Comparison of ENCODE assay signal across 14 mouse cellular contexts in the genomic region with DNA sequence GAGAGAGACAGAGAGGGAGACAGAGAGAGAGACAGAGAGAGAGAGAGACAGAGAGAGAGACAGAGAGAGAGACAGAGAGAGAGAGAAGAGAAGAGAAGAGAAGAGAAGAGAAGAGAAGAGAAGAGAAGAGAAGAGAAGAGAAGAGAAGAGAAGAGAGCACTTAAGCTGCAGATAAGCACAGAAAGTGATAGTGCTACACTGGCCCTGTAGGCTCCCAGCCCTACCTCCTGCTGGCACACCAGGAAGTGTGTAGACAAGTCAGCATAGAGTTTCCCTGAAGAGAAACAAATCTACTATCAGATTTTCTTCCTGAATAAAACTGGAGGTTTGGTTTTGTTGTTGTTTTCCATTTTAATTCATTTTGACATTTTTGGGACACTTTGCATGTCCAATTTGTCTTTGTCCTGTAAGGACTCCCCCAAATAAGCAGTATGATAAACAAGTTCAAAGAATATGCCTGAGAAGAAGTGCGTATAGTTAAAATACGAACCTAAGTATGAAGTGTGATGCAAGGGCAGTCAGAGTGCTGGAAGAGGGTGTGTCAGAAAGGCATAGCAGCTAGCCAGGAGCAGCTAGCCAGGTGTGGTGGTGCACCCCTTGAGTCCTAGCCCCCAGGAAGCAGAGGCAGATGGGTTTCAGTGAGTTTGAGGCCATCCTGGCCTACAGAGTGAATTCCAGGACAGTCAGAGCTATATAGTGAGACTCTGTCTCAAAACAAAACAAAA. TPM values are rescaled to one million over a fixed set of nuclear protein-coding genes. Genes with fewer than 3 reads are reported as not detected.
DNase-seq lines count a peak whose midpoint lies in the region; ATAC-seq lines count a peak whose summit lies in the region.
"Had no signal": no experiment of that assay in that cellular context is flagged by ENCODE, and none has a peak within 500 bp of the region (broad histone marks: within the 10 kb centered on the region; RNA-seq: fewer than 3 reads in every experiment).

No protein-coding gene starts in this region.

- no peak for DNase-seq in lung, adult 18-20 months
- DNase-seq in embryonic facial prominence, embryonic 10.5 days (ENCODE audit: low spot score), result no peak
- no peak for DNase-seq in embryo, embryonic 9.5 days (ENCODE audit: extremely low spot score)
- no peak for DNase-seq in layer of hippocampus, adult 9-10 months (ENCODE audit: low spot score)
- DNase-seq: cerebellum, postnatal 25 days; gastrocnemius, postnatal 25 days; thymus, postnatal 36 days had no signal

- no peaks in the 10 kb centered on the region for H3K27me3 ChIP-seq in heart, embryonic 13.5 days (replicated peaks)
- H3K27me3 ChIP-seq in heart, embryonic 11.5 days (ENCODE audit: control insufficient read depth, insufficient read depth, low read length), result no peaks in the 10 kb centered on the region
- 0 out of 2 replicates have a peak, but pooled peaks cover 2% of the 10 kb centered on the region for H3K27me3 ChIP-seq in lung, embryonic 15.5 days
- H3K27me3 ChIP-seq in embryonic facial prominence, embryonic 10.5 days (replicated peaks; ENCODE audit: low read depth, poor library complexity, severe bottlenecking), result no peaks in the 10 kb centered on the region
- H3K27me3 ChIP-seq in stomach, embryonic 14.5 days (ENCODE audit: control insufficient read depth, insufficient read depth, low read length), result no peaks in the 10 kb centered on the region
- H3K27me3 ChIP-seq: embryonic facial prominence, embryonic 15.5 days; forebrain, embryonic 15.5 days had no signal

- H3K9ac ChIP-seq in heart, embryonic 13.5 days, result no peak overlapping the region
- no peak overlapping the region for H3K9ac ChIP-seq in heart, embryonic 11.5 days (ENCODE audit: low read depth, low read length)
- H3K9ac ChIP-seq in lung, embryonic 15.5 days, result no peak overlapping the region
- H3K9ac ChIP-seq in stomach, embryonic 14.5 days (replicated peaks; ENCODE audit: low read depth, low read length), result no peak overlapping the region
- H3K9ac ChIP-seq: embryonic facial prominence, embryonic 15.5 days; forebrain, embryonic 15.5 days had no signal

- WGBS in heart, embryonic 13.5 days, result 67% methylated on average over 2 of the region's 2 CpGs
- WGBS in heart, embryonic 11.5 days (ENCODE audit: insufficient replicate concordance), result 84% methylated on average over 2 of the region's 2 CpGs
- WGBS in lung, embryonic 15.5 days, result 54% methylated on average over 2 of the region's 2 CpGs
- WGBS in embryonic facial prominence, embryonic 10.5 days, result 89% methylated on average over 2 of the region's 2 CpGs
- WGBS in stomach, embryonic 14.5 days, result 64% methylated on average over 2 of the region's 2 CpGs

- H3K4me2 ChIP-seq in heart, embryonic 13.5 days, result no peak overlapping the region
- no peak overlapping the region for H3K4me2 ChIP-seq in heart, embryonic 11.5 days
- H3K4me2 ChIP-seq in lung, embryonic 15.5 days, result no peak overlapping the region
- H3K4me2 ChIP-seq in stomach, embryonic 14.5 days (replicated peaks; ENCODE audit: low read depth, low read length), result no peak overlapping the region
- H3K4me2 ChIP-seq: embryonic facial prominence, embryonic 15.5 days; forebrain, embryonic 15.5 days had no signal

- H3K4me1 ChIP-seq in heart, embryonic 13.5 days, result peaks cover 66% of the 10 kb centered on the region
- H3K4me1 ChIP-seq in heart, embryonic 11.5 days (ENCODE audit: control insufficient read depth, insufficient read depth, low read length), result peaks cover 22% of the 10 kb centered on the region
- peaks cover 43% of the 10 kb centered on the region for H3K4me1 ChIP-seq in lung, embryonic 15.5 days
- H3K4me1 ChIP-seq in embryonic facial prominence, embryonic 10.5 days, result peaks cover 8% of the 10 kb centered on the region; the same call in 1 of the 2 replicates
- H3K4me1 ChIP-seq in stomach, embryonic 14.5 days (ENCODE audit: control insufficient read depth, insufficient read depth, low read length), result peaks cover 40% of the 10 kb centered on the region

- peak overlapping the region; percentile 70 for H3K27ac ChIP-seq in heart, embryonic 13.5 days (replicated peaks)
- H3K27ac ChIP-seq in heart, embryonic 11.5 days (ENCODE audit: low read depth, low read length), result no peak overlapping the region; the same call in 1 of the 2 replicates
- no peak overlapping the region for H3K27ac ChIP-seq in lung, embryonic 15.5 days
- 0 out of 2 replicates have a peak overlapping the region, but pooled peaks have one; percentile 19 for H3K27ac ChIP-seq in embryonic facial prominence, embryonic 10.5 days (replicated peaks)
- H3K27ac ChIP-seq in stomach, embryonic 14.5 days (ENCODE audit: low read length), result peak overlapping the region; percentile 82
- H3K27ac ChIP-seq: embryonic facial prominence, embryonic 15.5 days; forebrain, embryonic 15.5 days; left cerebral cortex, adult 2 months had no signal

- H3K36me3 ChIP-seq in heart, embryonic 13.5 days, result peaks cover 34% of the 10 kb centered on the region
- H3K36me3 ChIP-seq in heart, embryonic 11.5 days (ENCODE audit: control insufficient read depth, insufficient read depth, low read length), result 0 out of 2 replicates have a peak, but pooled peaks cover 6% of the 10 kb centered on the region
- H3K36me3 ChIP-seq in lung, embryonic 15.5 days, result peaks cover 4% of the 10 kb centered on the region; the same call in 1 of the 2 replicates
- no peaks in the 10 kb centered on the region for H3K36me3 ChIP-seq in embryonic facial prominence, embryonic 10.5 days (replicated peaks)
- peaks cover 4% of the 10 kb centered on the region for H3K36me3 ChIP-seq in stomach, embryonic 14.5 days (ENCODE audit: control insufficient read depth, insufficient read depth, low read length)
- H3K36me3 ChIP-seq: forebrain, embryonic 15.5 days had no signal

- no peak overlapping the region for H3K4me3 ChIP-seq in heart, embryonic 13.5 days
- H3K4me3 ChIP-seq in heart, embryonic 11.5 days (ENCODE audit: low read depth, low read length), result no peak overlapping the region
- H3K4me3 ChIP-seq in lung, embryonic 15.5 days, result no peak overlapping the region
- H3K4me3 ChIP-seq in embryonic facial prominence, embryonic 10.5 days, result no peak overlapping the region
- no peak overlapping the region for H3K4me3 ChIP-seq in stomach, embryonic 14.5 days (ENCODE audit: low read depth, low read length)
- H3K4me3 ChIP-seq: embryonic facial prominence, embryonic 15.5 days; forebrain, embryonic 15.5 days; left cerebral cortex, adult 2 months had no signal

- no peaks in the 10 kb centered on the region for H3K9me3 ChIP-seq in heart, embryonic 13.5 days
- no peaks in the 10 kb centered on the region for H3K9me3 ChIP-seq in heart, embryonic 11.5 days (replicated peaks; ENCODE audit: control insufficient read depth, low read length)
- no peaks in the 10 kb centered on the region for H3K9me3 ChIP-seq in lung, embryonic 15.5 days
- H3K9me3 ChIP-seq in embryonic facial prominence, embryonic 10.5 days, result no peaks in the 10 kb centered on the region
- H3K9me3 ChIP-seq in stomach, embryonic 14.5 days (ENCODE audit: control insufficient read depth, low read depth, low read length), result no peaks in the 10 kb centered on the region
- H3K9me3 ChIP-seq: embryonic facial prominence, embryonic 15.5 days; forebrain, embryonic 15.5 days had no signal

- no peak for ATAC-seq in heart, embryonic 13.5 days (ENCODE audit: extremely low read depth, insufficient number of reproducible peaks, low FRiP score, low TSS enrichment)
- no peak for ATAC-seq in heart, embryonic 11.5 days (replicated peaks; ENCODE audit: insufficient number of reproducible peaks, low FRiP score, low TSS enrichment)
- ATAC-seq in lung, embryonic 15.5 days (ENCODE audit: borderline replicate concordance, extremely low read depth, low FRiP score, low TSS enrichment), result peak; percentile 4; the same call in 1 of the 2 replicates
- no peak for ATAC-seq in stomach, embryonic 14.5 days (ENCODE audit: insufficient number of reproducible peaks, insufficient read depth, low FRiP score, low read depth)
- ATAC-seq: forebrain, embryonic 15.5 days had no signal

RNA-seq across cellular contexts. Expression of a gene that starts 53.4 kb away (rescaled TPM):
- polyA plus RNA-seq in heart, embryonic 13.5 days (2015; fragmentation: Nextera tagmentation; extraction: Ambion mirVana), result 17.9 and 18.8 TPM in 2 replicates
- 17.9 and 22.4 TPM in 2 replicates for polyA plus RNA-seq in heart, embryonic 11.5 days (2014; fragmentation: Nextera tagmentation; extraction: Ambion mirVana)
- 26.1 and 26.6 TPM in 2 replicates for polyA plus RNA-seq in lung, embryonic 15.5 days (2015; fragmentation: Nextera tagmentation; extraction: Ambion mirVana)
- polyA plus RNA-seq in embryonic facial prominence, embryonic 10.5 days (2016; fragmentation: Nextera tagmentation; extraction: Ambion mirVana), result 30.5 and 32.3 TPM in 2 replicates
- 21.3 and 22.0 TPM in 2 replicates for polyA plus RNA-seq in stomach, embryonic 14.5 days (2014; fragmentation: Nextera tagmentation; extraction: Ambion mirVana)

Comparison
In these comparisons a context has a peak if more than half of its experiments do, and no peak if none do; other contexts are left out.
1. H3K27ac ChIP-seq: peak in heart, embryonic 13.5 days (single experiment), embryonic facial prominence, embryonic 10.5 days (single experiment) and stomach, embryonic 14.5 days (single experiment); none in heart, embryonic 11.5 days (single experiment) and lung, embryonic 15.5 days (single experiment).